Mouse (Mus musculus) ES-E14 (cell line): ENCODE results near the gene Nxf1.

ENCODE experiments used
- CHD2 ChIP-seq: IDR thresholded peaks from 2 replicates; pipeline ENCODE4 v1.6.1; 2014; ENCODE audit warnings: mild to moderate bottlenecking, low read depth, low read length, inconsistent platforms
- ZC3H11A ChIP-seq: IDR thresholded peaks from 2 replicates; pipeline ENCODE4 v1.6.1; 2012; ENCODE audit warnings: low read depth, mild to moderate bottlenecking, inconsistent platforms, low read length, borderline replicate concordance

GRCm38 (mm10) chr19:8815812-8816211 is 58.9 kb downstream of the Nxf1 start:
- TF ChIP-seq CHD2 (no peak), ZC3H11A (no peak)
